Mouse (Mus musculus) bone marrow macrophage, adult 2 months (primary cell): Measurements from ENCODE around the gene Svs1.

Experiments
- CTCF ChIP-seq: IDR thresholded peaks from 2 replicates; pipeline ENCODE4 v1.5.1; 2012; ENCODE audit warnings: low read depth, mild to moderate bottlenecking, low read length, moderate library complexity
- POLR2A ChIP-seq: IDR thresholded peaks from 2 replicates; pipeline ENCODE4 v1.6.1; 2012; ENCODE audit warnings: mild to moderate bottlenecking, low read depth, low read length, borderline replicate concordance

- TF ChIP-seq POLR2A (no peak), CTCF (no peak)
Observed at GRCm38 (mm10) chr6:49021141-49022012, 34.7 kb downstream of the Svs1 start.
